Mouse (Mus musculus): ENCODE data around the gene Podxl2. TPM values are rescaled to one million over a fixed set of nuclear protein-coding genes. Genes with fewer than 3 reads are reported as not detected.

Gene Podxl2
- total and polyA plus RNA-seq, 2 experiments from 2014 or later: 60.8 to 90.9 TPM

DNA sequence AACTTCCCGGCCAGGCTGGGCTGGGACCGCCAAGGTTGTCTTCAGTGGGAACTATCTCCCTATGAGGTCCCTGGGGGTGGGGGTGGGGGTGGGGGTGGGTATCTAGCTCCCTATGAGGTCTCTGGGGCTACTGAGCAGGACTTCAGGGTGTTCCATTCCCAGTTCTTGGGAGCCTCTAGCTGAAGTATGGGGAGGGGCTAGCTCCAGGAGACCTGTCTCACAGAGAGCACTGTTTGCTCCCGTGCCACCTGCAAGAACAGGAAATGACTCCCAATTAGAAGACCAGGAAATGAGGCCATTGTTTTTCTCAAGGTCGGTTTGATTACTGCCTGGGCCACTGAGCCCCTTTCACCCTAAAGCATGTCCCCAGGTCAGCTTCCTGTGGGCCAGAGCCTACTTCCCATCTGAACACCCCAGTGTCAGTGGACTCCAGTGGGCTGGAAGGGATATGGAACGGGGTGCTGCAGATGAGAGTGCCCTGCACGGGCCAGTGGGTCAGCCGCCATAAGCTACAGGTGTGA is 62.9 kb downstream of the Podxl2 start:
- Histone ChIP-seq H3K36me3 (replicated peaks; ENCODE audit: control insufficient read depth, insufficient read depth, low read length) (peaks cover 9% of the 10 kb centered on the region; the same call in 1 of the 2 replicates), H3K4me1 (ENCODE audit: control insufficient read depth, insufficient read depth) (peaks cover 20% of the 10 kb centered on the region), H3K4me3 (ENCODE audit: low read depth, low read length) (no peak overlapping the region), H3K27me3 (ENCODE audit: control insufficient read depth, insufficient read depth, low read length) (no peaks in the 10 kb centered on the region), H3K27ac (ENCODE audit: low read depth) (peak overlapping the region; percentile 2; the same call in 1 of the 2 replicates), H3K9me3 (replicated peaks; ENCODE audit: control insufficient read depth, low read length) (no peaks in the 10 kb centered on the region), H3K9ac (replicated peaks; ENCODE audit: low read depth, low read length) (no peak overlapping the region), H3K4me2 (ENCODE audit: low read depth, low read length) (no peak overlapping the region)
- ATAC-seq (ENCODE audit: insufficient read depth, low read depth) (peak; percentile 18; the same call in 1 of the 2 replicates), DNase-seq (ENCODE audit: low spot score) (no peak)
- TF ChIP-seq CTCF (IDR thresholded peaks at IDR 0.05; ENCODE audit: low read depth) (no peak), EP300 (IDR thresholded peaks at IDR 0.05; ENCODE audit: low read depth) (no peak)
- 51% methylated on average over 7 of the region's 7 CpGs for WGBS

DNA sequence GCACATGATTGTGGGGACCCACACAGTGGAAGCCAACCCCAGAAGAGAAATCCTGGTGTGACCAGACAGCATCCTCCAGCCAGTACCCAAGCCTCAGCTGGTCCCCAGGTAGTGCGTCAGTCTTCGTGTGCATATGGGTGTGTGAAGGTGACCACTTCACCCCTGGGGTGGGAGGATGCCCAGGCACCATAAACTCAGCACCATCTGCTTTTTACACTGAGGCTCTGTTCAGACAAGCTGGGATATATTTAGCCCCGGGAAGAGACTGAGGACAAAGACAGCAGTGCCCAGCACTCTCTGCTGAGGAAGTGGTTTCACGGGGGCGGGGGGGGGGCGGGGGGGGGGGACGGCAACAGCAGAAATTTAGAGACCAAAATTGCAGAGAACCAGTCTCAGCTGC is 63.4 kb downstream of the Podxl2 start:
- Histone ChIP-seq H3K27me3 (ENCODE audit: control insufficient read depth, insufficient read depth, low read length) (no peaks in the 10 kb centered on the region), H3K27ac (ENCODE audit: low read depth) (peak overlapping the region; percentile 48; the same call in 1 of the 2 replicates), H3K4me3 (ENCODE audit: low read depth, low read length) (no peak overlapping the region), H3K4me2 (ENCODE audit: low read depth, low read length) (no peak overlapping the region), H3K9me3 (replicated peaks; ENCODE audit: control insufficient read depth, low read length) (no peaks in the 10 kb centered on the region), H3K9ac (replicated peaks; ENCODE audit: low read depth, low read length) (no peak overlapping the region), H3K4me1 (ENCODE audit: control insufficient read depth, insufficient read depth) (peaks cover 20% of the 10 kb centered on the region), H3K36me3 (replicated peaks; ENCODE audit: control insufficient read depth, insufficient read depth, low read length) (peaks cover 9% of the 10 kb centered on the region; the same call in 1 of the 2 replicates)
- WGBS: 18% methylated on average over 7 of the region's 7 CpGs
- TF ChIP-seq EP300 (IDR thresholded peaks at IDR 0.05; ENCODE audit: low read depth) (no peak), CTCF (IDR thresholded peaks at IDR 0.05; ENCODE audit: low read depth) (no peak)
- ATAC-seq (ENCODE audit: insufficient read depth, low read depth) (no peak), DNase-seq (ENCODE audit: low spot score) (no peak)

DNA sequence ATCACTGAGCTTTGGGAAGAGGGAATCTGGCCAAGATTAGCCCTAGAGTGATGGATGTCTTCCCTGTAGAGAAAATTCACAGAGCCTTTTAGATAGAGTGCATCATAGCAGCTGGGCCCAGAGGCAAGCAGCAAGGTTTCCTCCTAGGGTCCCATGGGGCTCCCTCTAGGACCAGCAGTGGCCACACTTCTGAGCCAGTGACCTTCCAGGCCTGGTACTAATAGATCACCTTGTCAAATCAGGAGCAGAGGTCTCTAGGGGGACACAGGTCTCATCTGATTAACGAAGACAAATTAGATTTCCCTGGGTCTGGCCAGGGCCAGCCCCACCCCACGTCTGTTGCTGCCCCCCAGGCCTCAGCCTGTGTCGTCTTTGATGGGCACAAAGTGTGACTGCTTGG is 64.6 kb downstream of the Podxl2 start:
- 86% methylated on average over 3 of the region's 3 CpGs for WGBS
- no peak overlapping the region for H3K4me3 ChIP-seq (ENCODE audit: low read depth, low read length)
- H3K9ac ChIP-seq (replicated peaks; ENCODE audit: low read depth, low read length): no peak overlapping the region
- 0 out of 2 replicates have a peak overlapping the region, but pooled peaks have one; percentile 6 for H3K27ac ChIP-seq (ENCODE audit: low read depth)
- no peak for DNase-seq (ENCODE audit: low spot score)
- ATAC-seq (ENCODE audit: insufficient read depth, low read depth): no peak
- TF ChIP-seq CTCF (IDR thresholded peaks at IDR 0.05; ENCODE audit: low read depth) (no peak), EP300 (IDR thresholded peaks at IDR 0.05; ENCODE audit: low read depth) (no peak)
- no peaks in the 10 kb centered on the region for H3K27me3 ChIP-seq (ENCODE audit: control insufficient read depth, insufficient read depth, low read length)
- no peaks in the 10 kb centered on the region for H3K9me3 ChIP-seq (replicated peaks; ENCODE audit: control insufficient read depth, low read length)
- peaks cover 9% of the 10 kb centered on the region; the same call in 1 of the 2 replicates for H3K36me3 ChIP-seq (replicated peaks; ENCODE audit: control insufficient read depth, insufficient read depth, low read length)
- peaks cover 20% of the 10 kb centered on the region for H3K4me1 ChIP-seq (ENCODE audit: control insufficient read depth, insufficient read depth)
- H3K4me2 ChIP-seq (ENCODE audit: low read depth, low read length): no peak overlapping the region

DNA sequence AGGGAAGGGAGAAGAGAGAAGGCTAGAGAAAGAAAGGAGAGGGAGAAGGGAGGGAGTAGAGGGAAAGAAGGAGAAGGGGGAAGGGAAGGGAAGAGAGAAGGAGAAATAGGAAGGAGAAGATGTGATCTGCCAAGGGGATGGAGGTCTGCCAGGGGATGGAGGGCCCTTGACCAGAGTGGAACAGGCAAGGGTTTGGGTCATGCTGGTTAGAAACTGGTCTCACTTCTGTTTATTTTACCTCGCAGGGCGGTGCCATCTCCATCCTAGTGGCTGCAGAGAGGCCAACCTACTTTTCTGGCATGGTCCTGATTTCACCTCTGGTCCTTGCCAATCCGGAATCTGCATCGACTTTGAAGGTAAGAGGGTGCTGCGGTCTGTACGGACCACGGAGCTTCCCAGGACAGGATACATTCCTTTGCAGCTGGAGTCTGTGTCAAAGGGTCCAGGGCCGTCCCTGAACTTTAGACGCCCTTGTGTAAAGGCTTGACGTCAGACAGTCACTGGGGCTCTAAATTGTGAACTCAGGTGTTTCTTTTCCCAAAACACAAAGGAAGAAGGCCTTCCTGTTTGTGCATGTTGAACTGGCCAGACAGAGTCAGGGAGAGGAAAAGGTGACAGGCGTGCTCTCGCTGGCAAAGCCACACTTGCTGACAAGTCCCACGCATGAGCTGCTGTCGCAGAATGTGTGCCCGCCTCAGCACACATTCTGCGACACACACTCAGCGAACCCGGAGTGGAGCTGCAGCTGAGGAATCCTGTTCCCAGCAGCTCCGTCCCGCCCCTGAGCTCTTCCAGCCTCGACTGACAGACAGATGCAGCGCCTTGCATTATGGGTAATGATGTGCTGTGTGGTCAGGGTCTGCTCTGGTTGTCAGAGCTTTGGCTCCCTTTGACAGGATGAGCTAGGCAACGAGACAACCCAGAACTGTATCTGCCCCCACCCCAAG is 65.5 kb downstream of the Podxl2 start:
- TF ChIP-seq CTCF (IDR thresholded peaks at IDR 0.05; ENCODE audit: low read depth): no peak
- no peak for TF ChIP-seq EP300 (IDR thresholded peaks at IDR 0.05; ENCODE audit: low read depth)
- no peaks in the 10 kb centered on the region for H3K9me3 ChIP-seq (replicated peaks; ENCODE audit: control insufficient read depth, low read length)
- no peaks in the 10 kb centered on the region for H3K27me3 ChIP-seq (ENCODE audit: control insufficient read depth, insufficient read depth, low read length)
- no peak overlapping the region for H3K9ac ChIP-seq (replicated peaks; ENCODE audit: low read depth, low read length)
- 46% methylated on average over 23 of the region's 23 CpGs for WGBS
- H3K4me1 ChIP-seq (ENCODE audit: control insufficient read depth, insufficient read depth): peaks cover 22% of the 10 kb centered on the region
- peak; percentile 21; the same call in 1 of the 2 replicates for ATAC-seq (ENCODE audit: insufficient read depth, low read depth)
- H3K27ac ChIP-seq (ENCODE audit: low read depth): 0 out of 2 replicates have a peak overlapping the region, but pooled peaks have one; percentile 6
- no peak for DNase-seq (ENCODE audit: low spot score)
- peaks cover 8% of the 10 kb centered on the region; the same call in 1 of the 2 replicates for H3K36me3 ChIP-seq (replicated peaks; ENCODE audit: control insufficient read depth, insufficient read depth, low read length)
- no peak overlapping the region for H3K4me2 ChIP-seq (ENCODE audit: low read depth, low read length)
- no peak overlapping the region for H3K4me3 ChIP-seq (ENCODE audit: low read depth, low read length)

DNA sequence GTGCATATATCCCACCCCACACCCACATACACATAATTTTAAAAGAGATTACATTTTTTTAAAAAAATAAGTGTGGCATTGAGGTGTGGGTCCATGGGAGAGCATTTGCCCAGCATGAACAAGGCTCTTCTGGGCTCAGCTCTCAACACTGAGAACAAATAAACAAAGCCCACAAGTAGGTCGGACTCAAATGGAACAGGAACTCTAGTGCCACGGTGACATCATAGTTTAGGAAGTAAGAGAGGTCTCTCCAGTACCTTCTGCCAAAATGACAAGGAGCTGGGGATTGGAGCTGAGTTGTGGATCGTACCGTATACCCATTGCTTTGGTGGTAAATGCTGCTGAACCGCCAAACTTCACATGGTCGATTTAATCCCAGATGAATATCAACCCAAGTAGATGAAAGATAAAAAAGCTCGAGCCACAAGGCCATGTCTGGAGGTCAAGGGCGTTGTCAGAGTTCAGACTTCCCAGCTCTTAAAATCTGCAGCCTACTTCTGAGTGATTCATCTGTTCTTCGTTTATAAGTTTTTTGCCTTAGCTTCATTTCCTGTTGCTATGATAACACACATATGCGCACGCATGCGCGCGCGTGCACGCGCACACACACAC is 69.8 kb downstream of the Podxl2 start:
- H3K27ac ChIP-seq (ENCODE audit: low read depth): no peak overlapping the region
- DNase-seq (ENCODE audit: low spot score) (no peak), ATAC-seq (ENCODE audit: insufficient read depth, low read depth) (no peak)
- no peak overlapping the region for H3K9ac ChIP-seq (replicated peaks; ENCODE audit: low read depth, low read length)
- H3K4me1 ChIP-seq (ENCODE audit: control insufficient read depth, insufficient read depth): peaks cover 17% of the 10 kb centered on the region
- H3K27me3 ChIP-seq (ENCODE audit: control insufficient read depth, insufficient read depth, low read length): no peaks in the 10 kb centered on the region
- no peak overlapping the region for H3K4me2 ChIP-seq (ENCODE audit: low read depth, low read length)
- no peaks in the 10 kb centered on the region for H3K36me3 ChIP-seq (replicated peaks; ENCODE audit: control insufficient read depth, insufficient read depth, low read length)
- WGBS: 81% methylated on average over 17 of the region's 17 CpGs
- no peak overlapping the region for H3K4me3 ChIP-seq (ENCODE audit: low read depth, low read length)
- H3K9me3 ChIP-seq (replicated peaks; ENCODE audit: control insufficient read depth, low read length): no peaks in the 10 kb centered on the region
- TF ChIP-seq CTCF (IDR thresholded peaks at IDR 0.05; ENCODE audit: low read depth) (no peak), EP300 (IDR thresholded peaks at IDR 0.05; ENCODE audit: low read depth) (no peak)
